Mouse (Mus musculus) E14TG2a.4 (cell line): ENCODE measurements around the gene Plekhh3.
"Not testable (repeated sequence)": the region's sequence is repeated elsewhere in the genome, so short reads cannot be mapped to it uniquely, and the experiment has no call there.

Experiments used
- H3K27me3 ChIP-seq: 2 replicates; pipeline ENCODE4 v1.6.1; 2014; ENCODE audit warnings: low read length, control low read depth; ENCODE audit not compliant: insufficient read depth
- H3K36me3 ChIP-seq: 2 replicates; pipeline ENCODE4 v1.6.1; 2014; ENCODE audit warnings: low read length, control low read depth; ENCODE audit not compliant: insufficient read depth
- H3K4me1 ChIP-seq: replicated peaks from 2 replicates; pipeline ENCODE4 v1.6.1; 2014; ENCODE audit warnings: low read depth, low read length, control low read depth
- H3K4me3 ChIP-seq: replicated peaks from 2 replicates; pipeline ENCODE4 v1.5.1; 2014; ENCODE audit warnings: mild to moderate bottlenecking, low read length
- H3K9me3 ChIP-seq: 2 replicates; pipeline ENCODE4 v1.6.1; 2014; ENCODE audit warnings: low read length, control low read depth
- CTCF ChIP-seq: conservative IDR thresholded peaks from 2 replicates; pipeline ENCODE4 v1.5.1; 2014; ENCODE audit warnings: low read length
- NANOG ChIP-seq: IDR thresholded peaks from 2 replicates; pipeline ENCODE4 v1.6.1; 2014; ENCODE audit warnings: borderline replicate concordance, low read length, mixed read lengths
- POU5F1 ChIP-seq: IDR thresholded peaks from 2 replicates; pipeline ENCODE4 v1.6.1; 2014; ENCODE audit warnings: low read length, borderline replicate concordance

The Plekhh3 gene

DNA sequence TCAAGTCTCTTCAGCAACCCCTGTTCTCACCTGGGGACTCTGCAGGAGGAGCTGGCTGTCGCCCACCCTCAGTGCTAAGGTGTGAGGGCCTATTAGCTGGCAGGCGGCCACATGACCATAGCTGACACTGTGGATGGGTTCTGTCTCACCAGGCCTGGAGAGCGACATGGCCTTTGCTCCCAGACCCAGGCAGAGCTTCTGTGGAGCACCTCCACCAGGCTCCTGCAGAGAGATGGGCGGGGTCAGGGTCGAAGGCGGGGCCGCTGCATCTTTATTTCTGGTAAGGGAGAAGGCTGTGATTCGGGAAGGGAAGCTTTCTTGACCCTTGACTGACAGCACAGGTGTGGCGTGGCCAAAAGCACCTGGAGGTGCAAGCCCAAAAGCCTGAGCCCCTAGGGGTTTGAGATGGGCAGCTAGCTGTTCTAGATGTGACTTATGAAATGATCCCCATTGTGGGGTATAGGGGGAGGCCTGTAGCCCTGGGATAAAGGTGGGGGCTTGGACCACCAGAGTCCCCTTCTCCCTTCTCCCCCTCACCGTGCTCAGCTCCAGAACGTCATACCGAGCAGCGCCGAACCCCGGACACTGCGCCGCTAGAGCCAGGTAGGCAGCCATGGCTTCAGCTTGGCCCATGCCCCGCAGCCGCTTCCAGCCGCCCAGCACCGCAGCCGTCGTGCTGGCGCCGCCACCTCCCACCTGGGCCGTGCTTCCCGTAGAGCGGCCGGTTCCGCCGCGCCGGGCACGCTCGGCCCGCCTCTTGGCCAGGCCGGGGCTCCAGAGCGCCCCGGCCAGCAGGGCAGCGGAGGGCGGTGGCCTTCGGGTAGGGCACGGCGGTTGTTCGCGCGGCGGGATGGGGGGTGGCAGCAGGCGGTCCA is 7.4 kb downstream of the Plekhh3 start:
- peaks cover 15% of the 10 kb centered on the region for H3K36me3 ChIP-seq
- peaks cover 81% of the 10 kb centered on the region for H3K27me3 ChIP-seq
- TF ChIP-seq CTCF, result no peak
- TF ChIP-seq POU5F1, result no peak
- TF ChIP-seq NANOG, result no peak

DNA sequence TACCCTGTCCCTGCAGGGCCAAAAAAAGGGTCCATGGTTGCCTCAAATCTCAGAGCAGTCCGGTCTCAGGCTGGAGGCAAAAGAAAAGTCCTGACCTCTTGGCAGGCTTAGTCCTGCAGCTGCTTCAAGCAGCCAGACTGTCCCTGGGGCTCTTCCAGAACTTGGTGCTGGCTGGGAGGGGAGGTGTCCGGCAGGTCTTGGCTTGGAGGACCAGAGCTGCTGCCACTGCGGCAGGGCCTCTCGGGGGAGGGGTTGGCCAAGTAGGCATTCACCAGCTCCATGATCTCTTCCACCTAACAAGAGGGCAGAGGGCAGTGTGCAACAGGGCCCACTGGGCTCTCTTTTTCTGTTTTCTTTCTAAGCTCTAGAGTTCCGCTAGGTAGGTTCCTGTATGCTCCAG is 8.4 kb downstream of the Plekhh3 start:
- H3K9me3 ChIP-seq, result no peaks in the 10 kb centered on the region
- peaks cover 15% of the 10 kb centered on the region for H3K36me3 ChIP-seq
- TF ChIP-seq POU5F1 (no peak), NANOG (no peak), CTCF (no peak)
- peaks cover 44% of the 10 kb centered on the region for H3K4me1 ChIP-seq
- H3K4me3 ChIP-seq, result peak overlapping the region; percentile 74
- H3K27me3 ChIP-seq, result peaks cover 78% of the 10 kb centered on the region

More for the DNA sequence above, 7.4 kb downstream of the Plekhh3 start:
- Histone ChIP-seq H3K4me3 (peak overlapping the region; percentile 74), H3K4me1 (peaks cover 47% of the 10 kb centered on the region), H3K9me3 (no peaks in the 10 kb centered on the region)

DNA sequence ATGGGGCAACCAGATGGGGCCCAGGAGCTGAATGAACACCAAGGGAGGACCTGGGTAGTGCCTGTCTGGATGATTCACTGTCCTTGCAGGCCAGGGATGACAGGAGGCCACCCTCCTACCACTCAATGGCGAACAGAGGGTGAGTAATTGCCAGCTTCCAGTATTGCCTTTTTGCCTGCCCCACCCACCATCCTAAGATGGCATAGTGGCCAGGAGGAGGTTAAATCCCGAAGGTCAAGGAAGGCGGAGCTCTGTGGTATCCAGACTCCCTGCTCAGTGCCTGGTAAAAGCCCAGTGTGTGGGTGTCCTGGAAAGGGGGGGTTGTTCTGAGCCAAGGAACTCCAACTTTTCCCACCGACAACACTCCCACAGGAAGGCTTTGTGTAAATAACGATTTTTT is 8.8 kb downstream of the Plekhh3 start:
- H3K27me3 ChIP-seq, result peaks cover 77% of the 10 kb centered on the region
- peaks cover 11% of the 10 kb centered on the region for H3K36me3 ChIP-seq
- H3K9me3 ChIP-seq, result no peaks in the 10 kb centered on the region
- H3K4me1 ChIP-seq, result peaks cover 40% of the 10 kb centered on the region
- no peak overlapping the region for H3K4me3 ChIP-seq
- TF ChIP-seq CTCF (no peak), NANOG (no peak), POU5F1 (no peak)

DNA sequence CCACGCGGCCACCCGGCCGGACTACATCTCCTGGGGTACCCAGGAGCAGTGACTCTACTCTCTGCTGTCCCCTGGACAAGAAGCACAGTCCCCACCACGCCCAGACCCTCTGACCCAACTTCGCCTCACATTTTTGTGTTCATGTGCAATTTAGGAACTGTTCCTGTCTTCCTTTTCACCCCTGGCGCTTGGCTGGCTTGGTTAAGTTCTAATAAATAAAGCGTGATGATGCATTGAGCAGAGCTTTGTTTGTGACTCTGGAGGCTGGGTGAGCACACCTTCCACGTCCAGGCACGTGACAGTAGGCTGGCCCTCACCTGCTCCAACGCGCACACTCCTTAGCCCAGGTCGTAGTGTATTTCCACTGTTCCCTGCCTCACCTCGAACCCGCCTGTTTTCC is 9.6 kb downstream of the Plekhh3 start:
- no peak for TF ChIP-seq NANOG
- TF ChIP-seq POU5F1, result no peak
- no peak for TF ChIP-seq CTCF
- Histone ChIP-seq H3K4me3 (no peak overlapping the region), H3K27me3 (peaks cover 72% of the 10 kb centered on the region), H3K4me1 (peaks cover 46% of the 10 kb centered on the region), H3K36me3 (0 out of 2 replicates have a peak, but pooled peaks cover 5% of the 10 kb centered on the region), H3K9me3 (no peaks in the 10 kb centered on the region)

DNA sequence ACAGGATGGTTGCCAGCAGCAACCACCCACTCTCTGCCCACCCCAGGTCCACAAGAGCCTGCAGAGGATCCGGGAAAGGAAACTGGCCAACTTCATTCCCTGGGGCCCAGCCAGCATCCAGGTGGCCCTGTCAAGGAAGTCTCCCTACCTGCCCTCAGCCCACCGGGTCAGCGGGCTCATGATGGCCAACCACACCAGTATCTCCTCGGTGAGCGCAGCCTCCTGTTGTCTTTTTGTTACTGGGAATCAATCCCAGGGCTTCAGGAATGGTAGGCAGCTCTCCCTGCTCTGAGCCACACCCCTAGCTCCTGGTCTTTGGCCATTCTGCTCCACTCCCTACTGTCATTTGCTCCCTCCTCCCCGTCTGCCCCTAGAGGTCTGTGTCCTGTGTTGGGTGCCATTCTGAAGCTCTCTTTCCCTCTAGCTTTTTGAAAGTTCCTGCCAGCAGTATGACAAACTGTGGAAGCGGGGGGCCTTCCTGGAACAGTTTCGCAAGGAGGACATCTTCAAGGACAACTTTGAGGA is 10.1 kb downstream of the Plekhh3 start:
- Histone ChIP-seq H3K4me1 (peaks cover 51% of the 10 kb centered on the region), H3K27me3 (peaks cover 72% of the 10 kb centered on the region)
- H3K9me3 ChIP-seq, H3K36me3 ChIP-seq, H3K4me3 ChIP-seq: not testable (repeated sequence)

DNA sequence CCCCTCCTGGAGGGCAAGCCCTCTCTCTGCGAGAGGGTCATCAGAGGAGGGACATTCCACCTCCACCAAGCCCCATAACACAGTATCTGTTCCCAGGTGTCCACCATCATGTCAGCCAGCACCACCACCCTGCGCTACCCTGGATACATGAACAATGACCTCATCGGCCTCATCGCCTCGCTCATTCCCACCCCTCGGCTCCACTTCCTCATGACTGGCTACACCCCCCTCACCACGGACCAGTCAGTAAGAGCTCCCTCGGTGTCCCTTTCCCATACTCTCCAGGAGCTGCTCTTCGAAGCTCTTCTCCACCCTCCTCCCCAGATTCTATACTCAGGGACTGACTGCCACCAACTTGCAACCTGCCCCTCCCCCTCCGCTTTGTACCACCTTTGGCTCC is 11.0 kb downstream of the Plekhh3 start:
- H3K9me3 ChIP-seq, H3K36me3 ChIP-seq, H3K4me3 ChIP-seq: not testable (repeated sequence)
- Histone ChIP-seq H3K27me3 (peaks cover 70% of the 10 kb centered on the region), H3K4me1 (peaks cover 55% of the 10 kb centered on the region)

DNA sequence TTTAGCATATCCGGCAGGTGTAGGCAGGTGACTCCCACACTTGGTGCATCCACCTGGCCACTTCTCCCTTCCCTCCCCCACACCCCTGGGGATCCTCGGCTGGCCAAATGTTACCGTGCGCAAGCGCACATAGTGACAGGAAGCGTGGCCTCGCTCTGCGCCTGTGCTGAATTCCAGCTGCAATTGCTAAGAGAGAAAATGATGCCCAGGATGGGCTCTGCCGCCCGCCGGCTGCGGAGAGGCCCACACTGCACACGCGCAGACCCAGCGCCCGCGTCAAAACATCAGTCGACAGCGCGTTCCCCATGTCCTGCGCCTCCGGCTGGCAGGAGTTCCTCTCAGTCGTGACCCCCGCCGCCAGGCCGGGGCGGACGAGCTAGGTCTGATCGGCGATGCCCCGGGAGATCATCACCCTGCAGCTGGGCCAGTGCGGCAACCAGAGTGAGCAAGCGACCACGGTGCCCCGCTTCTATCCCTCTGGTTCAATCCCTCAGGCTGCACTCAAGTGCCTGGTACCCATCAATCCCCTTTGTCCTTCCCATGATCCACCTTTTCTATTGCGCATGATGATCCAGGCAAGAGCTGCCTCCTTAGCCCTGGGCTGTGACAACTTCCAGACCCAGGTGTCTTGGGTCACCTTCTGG is 15.3 kb downstream of the Plekhh3 start, which contains the start of gene Tubg2:
TSS of gene Tubg2 (plus strand) at position 180 of the 644 bp plus-strand sequence.
- Histone ChIP-seq H3K27me3 (peaks cover 33% of the 10 kb centered on the region), H3K9me3 (no peaks in the 10 kb centered on the region), H3K4me1 (peaks cover 20% of the 10 kb centered on the region), H3K4me3 (peak within 1 kb of the TSS; percentile 74), H3K36me3 (no peaks in the 10 kb centered on the region)
- TF ChIP-seq CTCF (no peak), POU5F1 (no peak), NANOG (no peak)

DNA sequence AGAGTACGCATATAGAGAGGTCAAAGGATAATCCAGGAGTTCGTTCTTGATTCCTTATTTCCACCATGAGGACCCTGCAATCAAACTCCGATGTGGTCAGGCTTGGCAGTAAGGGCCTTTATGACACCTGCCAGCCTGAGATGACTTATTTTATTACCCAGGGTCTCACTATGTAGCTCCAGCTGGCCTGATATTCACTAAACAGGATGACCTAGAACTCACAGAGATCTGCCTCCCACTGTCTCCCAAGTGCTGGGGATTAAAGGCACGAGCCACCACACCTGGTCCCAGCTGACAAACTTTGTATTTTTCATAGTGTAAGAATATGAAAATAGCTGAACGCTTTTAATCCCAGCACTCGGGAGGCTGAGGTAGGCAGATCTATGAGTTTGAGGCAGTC is 16.0 kb downstream of the Plekhh3 start:
- Histone ChIP-seq H3K4me3 (peak overlapping the region; percentile 74; the same call in 1 of the 2 replicates), H3K4me1 (peaks cover 20% of the 10 kb centered on the region), H3K36me3 (no peaks in the 10 kb centered on the region), H3K27me3 (peaks cover 33% of the 10 kb centered on the region), H3K9me3 (no peaks in the 10 kb centered on the region)
- TF ChIP-seq CTCF (no peak), NANOG (no peak), POU5F1 (no peak)
